Mouse (Mus musculus) limb, embryonic 13.5 days (tissue): ENCODE results near the gene Dab1. TPM values are rescaled to one million over a fixed set of nuclear protein-coding genes. Genes with fewer than 3 reads are reported as not detected.

Source experiments
- ATAC-seq: fragments of 200-750 bp; cut with Nextera tagmentation; 2 replicates; pipeline ENCODE4 v1.8.0; 2017; ENCODE audit warnings: low read depth, moderate number of reproducible peaks, moderate TSS enrichment; ENCODE audit not compliant: low FRiP score
- H3K27ac ChIP-seq: fragments of 300-500 bp; sonication (generic); 2 replicates; pipeline ENCODE4 v1.5.1; 2015; ENCODE audit warnings: inconsistent platforms, mild to moderate bottlenecking, moderate library complexity
- H3K27me3 ChIP-seq: fragments of 300-500 bp; sonication (generic); 2 replicates; pipeline ENCODE4 v1.6.1; 2015; ENCODE audit warnings: mild to moderate bottlenecking, inconsistent platforms
- H3K36me3 ChIP-seq: fragments of 300-500 bp; sonication (generic); 2 replicates; pipeline ENCODE4 v1.6.1; 2015; ENCODE audit warnings: inconsistent platforms, mild to moderate bottlenecking, moderate library complexity
- H3K4me1 ChIP-seq: fragments of 300-500 bp; sonication (generic); 2 replicates; pipeline ENCODE4 v1.6.1; 2015; ENCODE audit warnings: inconsistent platforms
- H3K4me2 ChIP-seq: fragments of 300-500 bp; sonication (generic); replicated peaks from 2 replicates; pipeline ENCODE4 v1.6.1; 2015; ENCODE audit warnings: inconsistent platforms, mild to moderate bottlenecking, moderate library complexity
- H3K4me3 ChIP-seq: fragments of 300-500 bp; sonication (generic); 2 replicates; pipeline ENCODE4 v1.5.1; 2015; ENCODE audit warnings: moderate library complexity, mild to moderate bottlenecking, inconsistent platforms
- H3K9ac ChIP-seq: fragments of 300-500 bp; sonication (generic); 2 replicates; pipeline ENCODE4 v1.6.1; 2015; ENCODE audit warnings: mild to moderate bottlenecking, inconsistent platforms
- H3K9me3 ChIP-seq: fragments of 300-500 bp; sonication (generic); 2 replicates; pipeline ENCODE4 v1.6.1; 2016; ENCODE audit warnings: inconsistent platforms
- WGBS: fragments of 180-500 bp; shearing (Covaris S2); methylation state at CpG from one replicate; pipeline ENCODE4 v1.1.7; 2015; 5-methylcytosine and 5-hydroxymethylcytosine counted together
- polyA plus RNA-seq: library from polyadenylated mRNA; unstranded; fragments of >200 nt; fragmentation: Nextera tagmentation; extraction: Ambion mirVana; gene quantifications from 2 replicates; pipeline ENCODE4 v1.2.1, GENCODE M21; 2015

Dab1 gene
- polyA plus RNA-seq, 1 experiment from 2014 or later = 24.7 TPM

DNA sequence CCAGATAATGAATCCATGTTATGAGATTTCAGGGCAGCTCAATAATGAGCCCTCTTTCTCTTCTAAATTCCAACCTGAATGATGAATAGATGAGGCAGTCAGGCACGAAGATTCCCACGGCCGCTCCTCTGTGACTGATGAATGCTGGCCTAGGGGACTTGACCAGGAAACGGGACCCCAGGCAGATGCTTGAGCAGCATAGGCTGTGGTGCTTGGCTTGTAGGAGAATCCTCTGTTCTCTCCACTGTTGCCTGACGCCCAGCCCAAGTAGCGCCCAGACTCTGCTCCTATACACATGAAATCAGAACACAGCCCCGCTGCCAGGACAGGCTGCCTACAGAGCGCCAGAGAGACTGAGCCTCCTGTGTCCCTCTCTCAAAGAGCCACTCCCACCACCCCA, 987.7 kb downstream of the Dab1 start:
- no peak overlapping the region for H3K27ac ChIP-seq
- 80% methylated on average over 8 of the region's 8 CpGs for WGBS
- no peak overlapping the region for H3K9ac ChIP-seq
- no peaks in the 10 kb centered on the region for H3K4me1 ChIP-seq
- H3K27me3 ChIP-seq = no peaks in the 10 kb centered on the region
- no peak overlapping the region for H3K4me3 ChIP-seq
- no peaks in the 10 kb centered on the region for H3K9me3 ChIP-seq
- H3K36me3 ChIP-seq = no peaks in the 10 kb centered on the region
- no peak overlapping the region for H3K4me2 ChIP-seq
- no peak for ATAC-seq

- H3K9me3 ChIP-seq = no peaks in the 10 kb centered on the region
- H3K27me3 ChIP-seq = no peaks in the 10 kb centered on the region
- no peaks in the 10 kb centered on the region for H3K36me3 ChIP-seq
- no peaks in the 10 kb centered on the region for H3K4me1 ChIP-seq
- H3K4me2 ChIP-seq = no peak overlapping the region
- no peak overlapping the region for H3K4me3 ChIP-seq
- 66% methylated on average over 5 of the region's 5 CpGs for WGBS
- ATAC-seq = no peak
- H3K9ac ChIP-seq = no peak overlapping the region
- H3K27ac ChIP-seq = no peak overlapping the region
Observed at GRCm38 (mm10) chr4:104607636-104608035, 988.5 kb downstream of the Dab1 start.

DNA sequence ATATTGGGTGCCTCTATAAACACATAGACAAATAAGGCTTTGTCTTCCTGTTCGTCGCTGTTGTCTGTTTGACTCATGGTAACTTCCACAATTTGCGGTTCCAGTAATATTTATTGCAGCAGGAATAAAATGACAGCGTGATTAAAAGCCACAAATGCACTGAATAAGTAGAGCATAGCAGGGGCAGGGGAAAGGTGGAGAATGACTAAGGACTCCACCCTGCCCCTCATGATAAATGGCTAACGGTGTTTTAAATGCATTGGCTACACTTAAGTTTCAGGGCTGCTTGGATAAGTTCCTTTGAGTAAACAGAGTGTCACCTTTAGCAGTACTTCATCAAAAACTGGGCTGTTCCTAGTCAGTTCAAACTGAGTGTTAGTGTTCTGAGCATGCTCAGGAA, 1000.3 kb downstream of the Dab1 start:
- H3K4me1 ChIP-seq = no peaks in the 10 kb centered on the region
- H3K9me3 ChIP-seq = no peaks in the 10 kb centered on the region
- H3K27me3 ChIP-seq = no peaks in the 10 kb centered on the region
- no peak overlapping the region for H3K4me2 ChIP-seq
- no peak overlapping the region for H3K27ac ChIP-seq
- H3K36me3 ChIP-seq = no peaks in the 10 kb centered on the region
- no peak overlapping the region for H3K4me3 ChIP-seq
- H3K9ac ChIP-seq = no peak overlapping the region
- WGBS = 79% methylated on average over 5 of the region's 5 CpGs
- ATAC-seq = no peak

- Histone ChIP-seq H3K9me3 (no peaks in the 10 kb centered on the region), H3K4me2 (no peak overlapping the region), H3K4me1 (no peaks in the 10 kb centered on the region), H3K9ac (no peak overlapping the region), H3K27me3 (no peaks in the 10 kb centered on the region), H3K4me3 (no peak overlapping the region), H3K27ac (no peak overlapping the region), H3K36me3 (0 out of 2 replicates have a peak, but pooled peaks cover 3% of the 10 kb centered on the region)
- ATAC-seq = no peak
- 83% methylated on average over 8 of the region's 8 CpGs for WGBS
Observed at GRCm38 (mm10) chr4:104625316-104625715, 1006.2 kb downstream of the Dab1 start.

DNA sequence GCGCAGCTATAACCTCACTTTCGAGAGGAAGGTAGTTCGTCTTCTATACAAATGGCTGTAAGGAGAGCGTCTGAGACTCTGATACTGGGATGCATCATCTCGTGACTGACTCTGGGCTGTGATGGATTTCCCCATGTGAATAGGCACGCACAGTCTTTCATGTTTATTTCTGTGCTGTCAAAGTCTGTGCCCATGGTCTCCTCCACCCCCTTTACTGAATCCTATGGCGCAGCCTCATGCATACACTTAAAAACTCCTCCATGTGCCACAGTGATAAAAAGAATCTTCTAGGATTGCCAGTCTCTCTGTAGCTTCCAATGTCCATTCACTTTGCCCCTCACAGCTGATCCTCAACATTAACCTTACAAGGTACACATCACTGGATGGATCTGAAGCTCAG, 1009.5 kb downstream of the Dab1 start:
- Histone ChIP-seq H3K4me3 (no peak overlapping the region), H3K27ac (no peak overlapping the region), H3K4me1 (no peaks in the 10 kb centered on the region), H3K9ac (no peak overlapping the region), H3K27me3 (no peaks in the 10 kb centered on the region), H3K36me3 (0 out of 2 replicates have a peak, but pooled peaks cover 3% of the 10 kb centered on the region), H3K4me2 (no peak overlapping the region), H3K9me3 (no peaks in the 10 kb centered on the region)
- ATAC-seq = no peak
- WGBS = 89% methylated on average over 7 of the region's 7 CpGs

DNA sequence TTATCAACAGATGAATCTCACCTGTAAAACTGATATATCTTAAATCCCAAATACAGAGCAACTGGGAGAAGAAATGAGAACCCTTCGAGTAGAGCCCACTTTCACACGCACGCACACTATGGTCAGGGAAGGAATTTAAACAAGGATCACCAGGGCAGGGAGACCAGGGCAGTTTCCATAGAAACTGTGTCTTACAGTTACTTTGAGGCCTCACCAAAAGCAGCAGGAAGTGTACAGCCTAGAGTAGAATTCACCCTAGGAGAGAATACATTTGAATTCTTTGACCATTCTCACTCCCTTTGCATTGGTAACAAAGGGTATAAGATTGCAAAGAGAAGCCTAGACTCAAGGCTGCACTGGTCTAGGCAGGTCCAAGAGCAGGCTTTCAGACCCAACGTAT, 1017.9 kb downstream of the Dab1 start:
- ATAC-seq = no peak
- H3K27ac ChIP-seq = no peak overlapping the region
- no peak overlapping the region for H3K9ac ChIP-seq
- no peak overlapping the region for H3K4me2 ChIP-seq
- no peaks in the 10 kb centered on the region for H3K36me3 ChIP-seq
- 91% methylated on average over 4 of the region's 4 CpGs for WGBS
- H3K4me3 ChIP-seq = no peak overlapping the region
- H3K27me3 ChIP-seq = no peaks in the 10 kb centered on the region
- H3K9me3 ChIP-seq = no peaks in the 10 kb centered on the region
- H3K4me1 ChIP-seq = no peaks in the 10 kb centered on the region

GRCm38 (mm10) chr4:104640617-104641016, 1021.5 kb downstream of the Dab1 start:
- no peak overlapping the region for H3K27ac ChIP-seq
- H3K9me3 ChIP-seq = no peaks in the 10 kb centered on the region
- WGBS = 88% methylated on average over 5 of the region's 5 CpGs
- no peak overlapping the region for H3K4me2 ChIP-seq
- no peak for ATAC-seq
- peaks cover 10% of the 10 kb centered on the region; the same call in 1 of the 2 replicates for H3K4me1 ChIP-seq
- no peak overlapping the region for H3K9ac ChIP-seq
- no peak overlapping the region for H3K4me3 ChIP-seq
- H3K36me3 ChIP-seq = no peaks in the 10 kb centered on the region
- H3K27me3 ChIP-seq = no peaks in the 10 kb centered on the region

DNA sequence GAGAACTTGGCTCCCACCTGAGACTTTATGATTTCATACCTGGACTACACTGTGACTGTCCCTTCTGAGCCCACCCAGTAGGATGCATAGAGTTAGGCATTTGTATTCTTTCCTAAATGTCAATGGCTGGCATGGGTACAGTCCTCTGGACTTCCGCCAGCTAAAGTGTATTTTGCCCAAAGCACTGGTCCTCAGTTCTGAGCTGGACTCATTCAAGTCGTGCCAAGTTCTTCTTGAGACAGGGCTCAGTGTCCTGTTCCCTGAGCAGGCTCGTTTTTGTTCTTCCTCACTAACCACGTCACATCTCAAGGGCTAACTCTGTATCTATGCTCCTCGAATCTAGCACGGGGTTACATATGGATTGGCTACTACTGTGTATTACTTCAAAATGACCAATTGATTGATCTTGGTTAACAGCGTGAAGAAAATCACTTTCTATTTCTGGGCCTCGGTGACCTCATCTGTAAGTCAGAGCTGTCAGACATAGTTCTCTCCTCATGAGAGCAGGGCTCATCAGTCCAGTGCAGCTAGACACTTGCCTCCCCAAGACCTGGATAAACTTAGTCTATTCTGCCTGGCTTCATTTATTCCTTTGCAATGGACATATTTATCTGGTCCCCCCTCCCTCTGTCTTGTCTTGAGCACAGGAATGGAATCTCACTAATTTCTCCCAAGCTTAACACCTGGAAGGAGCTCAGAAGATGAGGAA, 1023.8 kb downstream of the Dab1 start:
- WGBS = 90% methylated on average over 8 of the region's 8 CpGs
- H3K36me3 ChIP-seq = peaks cover 4% of the 10 kb centered on the region; the same call in 1 of the 2 replicates
- no peaks in the 10 kb centered on the region for H3K27me3 ChIP-seq
- H3K4me1 ChIP-seq = peaks cover 10% of the 10 kb centered on the region; the same call in 1 of the 2 replicates
- H3K4me3 ChIP-seq = no peak overlapping the region
- H3K9ac ChIP-seq = no peak overlapping the region
- H3K27ac ChIP-seq = no peak overlapping the region
- no peaks in the 10 kb centered on the region for H3K9me3 ChIP-seq
- no peak overlapping the region for H3K4me2 ChIP-seq
- no peak for ATAC-seq

DNA sequence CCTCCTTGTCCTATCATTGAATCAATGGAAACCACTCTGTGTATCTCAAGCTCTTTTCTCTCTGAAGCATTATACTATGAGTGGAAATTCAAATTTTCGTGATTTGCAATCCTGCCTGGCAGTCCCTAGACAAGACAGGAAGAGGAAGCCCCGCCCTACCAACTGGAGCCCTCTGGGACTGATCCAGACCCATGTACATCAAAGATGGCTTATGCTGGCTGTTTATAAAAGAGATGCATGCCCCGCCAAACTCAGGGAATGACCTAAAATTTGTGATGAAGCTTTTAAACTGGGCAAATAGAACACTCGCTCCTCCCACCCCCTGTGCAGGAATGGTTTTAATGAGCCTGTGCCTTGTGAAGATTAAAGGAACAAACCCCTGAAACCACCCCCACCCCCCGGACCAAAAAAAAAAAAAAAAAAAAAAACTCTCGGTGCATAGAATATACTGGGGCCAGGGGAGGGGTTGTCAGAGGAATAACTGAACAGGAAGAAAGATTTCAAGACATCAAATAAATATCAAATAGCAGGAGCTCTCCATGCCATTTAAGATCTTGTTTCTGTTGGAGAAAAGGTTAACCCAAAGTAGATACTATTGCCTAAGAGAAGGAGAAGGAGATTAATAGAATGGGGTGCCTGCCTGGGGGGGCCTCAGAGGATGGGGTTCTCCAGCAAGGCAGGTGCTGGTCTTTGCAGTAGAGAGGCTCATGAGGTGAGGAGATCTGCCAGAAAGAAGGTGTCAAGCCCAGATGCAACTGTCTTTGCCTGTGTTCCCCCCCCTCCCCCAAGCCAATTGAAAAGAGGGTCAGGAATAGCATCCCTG, 1024.6 kb downstream of the Dab1 start:
- no peak overlapping the region for H3K4me2 ChIP-seq
- peaks cover 4% of the 10 kb centered on the region; the same call in 1 of the 2 replicates for H3K36me3 ChIP-seq
- ATAC-seq = no peak
- H3K27ac ChIP-seq = no peak overlapping the region
- peaks cover 10% of the 10 kb centered on the region; the same call in 1 of the 2 replicates for H3K4me1 ChIP-seq
- H3K27me3 ChIP-seq = no peaks in the 10 kb centered on the region
- 37% methylated on average over 6 of the region's 6 CpGs for WGBS
- no peaks in the 10 kb centered on the region for H3K9me3 ChIP-seq
- no peak overlapping the region for H3K9ac ChIP-seq
- H3K4me3 ChIP-seq = no peak overlapping the region

DNA sequence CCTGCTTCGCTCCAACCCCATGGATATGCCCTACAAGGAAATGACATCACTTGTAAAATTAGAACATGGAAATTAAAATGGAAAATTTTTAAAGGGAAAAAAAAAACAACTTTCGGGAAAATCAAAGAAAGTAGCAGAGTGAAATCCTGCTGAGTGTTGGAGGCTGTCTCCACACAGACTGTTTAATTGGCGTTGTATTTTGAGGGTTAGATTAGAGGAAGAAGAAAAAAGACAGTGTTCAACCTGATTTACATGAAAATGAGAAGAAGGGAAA, 1025.1 kb downstream of the Dab1 start:
- no peak for ATAC-seq
- no peak overlapping the region for H3K9ac ChIP-seq
- peaks cover 4% of the 10 kb centered on the region; the same call in 1 of the 2 replicates for H3K36me3 ChIP-seq
- no peak overlapping the region for H3K27ac ChIP-seq
- no peak overlapping the region for H3K4me2 ChIP-seq
- H3K27me3 ChIP-seq = no peaks in the 10 kb centered on the region
- H3K4me1 ChIP-seq = peaks cover 10% of the 10 kb centered on the region; the same call in 1 of the 2 replicates
- no peak overlapping the region for H3K4me3 ChIP-seq
- WGBS = 52% methylated on average over 3 of the region's 3 CpGs
- no peaks in the 10 kb centered on the region for H3K9me3 ChIP-seq

GRCm38 (mm10) chr4:104644862-104645261, 1025.7 kb downstream of the Dab1 start:
- H3K4me2 ChIP-seq = no peak overlapping the region

GRCm38 (mm10) chr4:104651761-104652160, 1032.6 kb downstream of the Dab1 start:
- no peak for ATAC-seq
- H3K27ac ChIP-seq = no peak overlapping the region
- 73% methylated on average over 6 of the region's 6 CpGs for WGBS

More at GRCm38 (mm10) chr4:104644862-104645261, 1025.7 kb downstream of the Dab1 start:
- 81% methylated on average over 4 of the region's 4 CpGs for WGBS
- no peak for ATAC-seq
- H3K4me3 ChIP-seq = no peak overlapping the region
- no peak overlapping the region for H3K27ac ChIP-seq
- H3K4me1 ChIP-seq = peaks cover 10% of the 10 kb centered on the region; the same call in 1 of the 2 replicates
- no peak overlapping the region for H3K9ac ChIP-seq
- H3K36me3 ChIP-seq = peaks cover 4% of the 10 kb centered on the region; the same call in 1 of the 2 replicates
- H3K9me3 ChIP-seq = no peaks in the 10 kb centered on the region
- H3K27me3 ChIP-seq = no peaks in the 10 kb centered on the region

More at GRCm38 (mm10) chr4:104651761-104652160, 1032.6 kb downstream of the Dab1 start:
- H3K4me2 ChIP-seq = no peak overlapping the region
- no peaks in the 10 kb centered on the region for H3K27me3 ChIP-seq
- no peak overlapping the region for H3K9ac ChIP-seq
- H3K9me3 ChIP-seq = no peaks in the 10 kb centered on the region
- no peaks in the 10 kb centered on the region for H3K4me1 ChIP-seq
- peaks cover 4% of the 10 kb centered on the region; the same call in 1 of the 2 replicates for H3K36me3 ChIP-seq
- H3K4me3 ChIP-seq = no peak overlapping the region
